Mouse (Mus musculus) olfactory bulb, adult 2 months (tissue): Measurements from ENCODE around the gene Slk. TPM values are rescaled to one million over a fixed set of nuclear protein-coding genes. Genes with fewer than 3 reads are reported as not detected.

ENCODE experiments used
- H3K27ac ChIP-seq: fragments of 200-500 bp; 2 replicates; pipeline ENCODE4 v1.5.1; 2012; ENCODE audit warnings: low read depth, low read length; ENCODE audit not compliant: insufficient read depth
- H3K4me1 ChIP-seq: fragments of 200-500 bp; 2 replicates; pipeline ENCODE4 v1.6.1; 2012; ENCODE audit warnings: low read length; ENCODE audit not compliant: control insufficient read depth, insufficient read depth
- H3K4me3 ChIP-seq: fragments of 200-500 bp; 2 replicates; pipeline ENCODE4 v1.5.1; 2012; ENCODE audit warnings: mild to moderate bottlenecking, low read depth, low read length, moderate library complexity; ENCODE audit not compliant: insufficient read depth
- CTCF ChIP-seq: fragments of 200-500 bp; IDR thresholded peaks from 2 replicates; pipeline ENCODE4 v1.5.1; 2012; ENCODE audit warnings: low read depth, mild to moderate bottlenecking, low read length, moderate library complexity; ENCODE audit not compliant: insufficient read depth
- POLR2A ChIP-seq: fragments of 200-500 bp; IDR thresholded peaks from 2 replicates; pipeline ENCODE4 v1.6.1; 2012; ENCODE audit warnings: mild to moderate bottlenecking, low read depth, low read length, moderate library complexity; ENCODE audit not compliant: insufficient read depth
- WGBS: fragments of 180-500 bp; shearing (Covaris S2); methylation state at CpG from one replicate; pipeline ENCODE4 v1.1.7; 2018; 5-methylcytosine and 5-hydroxymethylcytosine counted together
- polyA plus RNA-seq: library from polyadenylated mRNA; stranded (reverse); fragments of >200 nt; gene quantifications from 2 replicates; pipeline ENCODE4 v1.2.4, GENCODE M21; 2012; ENCODE audit warnings: low replicate concordance; ENCODE audit not compliant: missing spikeins, insufficient read depth, insufficient read length

Slk gene
- polyA plus RNA-seq, 1 experiment, result 165 TPM

DNA sequence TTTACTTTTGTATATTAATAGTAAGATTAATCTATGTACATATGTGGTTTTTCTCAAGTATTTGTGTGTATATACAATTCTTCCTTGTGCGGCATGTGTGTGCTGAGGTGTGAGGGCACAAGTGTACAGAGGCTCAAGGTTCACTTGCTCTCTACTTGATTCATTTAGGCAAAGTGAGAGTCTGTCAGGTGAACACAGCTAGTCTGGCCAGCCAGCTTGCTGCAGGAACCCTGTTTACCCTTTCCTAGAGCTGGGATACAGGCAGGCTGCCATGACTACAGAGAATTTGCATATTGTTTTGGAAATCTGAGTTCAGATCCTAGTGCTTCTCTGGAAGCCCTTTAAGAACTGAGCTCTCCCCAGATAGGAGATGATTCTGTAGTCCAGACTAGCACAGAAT is 7.5 kb downstream of the Slk start:
- no peak for TF ChIP-seq CTCF
- no peak for TF ChIP-seq POLR2A
- no peaks in the 10 kb centered on the region for H3K4me1 ChIP-seq
- no peak overlapping the region for H3K4me3 ChIP-seq
- 96% methylated on average over 1 of the region's 1 CpGs for WGBS
- no peak overlapping the region for H3K27ac ChIP-seq

DNA sequence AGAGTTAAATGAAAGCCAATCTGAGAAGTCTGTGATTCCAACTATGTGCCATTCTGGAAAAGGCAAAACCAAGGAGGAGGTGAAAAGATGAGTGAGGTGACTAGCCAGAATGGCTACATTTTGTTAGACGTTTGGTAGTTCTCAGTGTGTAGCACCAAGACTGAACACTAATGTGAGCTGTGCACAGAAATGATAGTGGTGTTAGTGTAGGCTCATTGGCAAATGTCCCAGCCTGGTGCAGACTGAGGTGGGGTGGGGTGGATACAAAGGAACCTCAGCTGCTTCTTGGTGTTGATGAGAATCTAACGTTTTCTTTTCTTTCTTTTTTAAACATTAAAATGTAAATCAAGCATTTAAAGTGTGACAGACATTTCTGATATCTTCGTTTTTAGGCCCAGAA is 29.0 kb downstream of the Slk start:
- H3K4me3 ChIP-seq, result no peak overlapping the region
- H3K4me1 ChIP-seq, result no peaks in the 10 kb centered on the region
- no peak overlapping the region for H3K27ac ChIP-seq
- 30% methylated on average over 3 of the region's 3 CpGs for WGBS
- TF ChIP-seq CTCF, result no peak
- no peak for TF ChIP-seq POLR2A

GRCm38 (mm10) chr19:47613442-47613841 is 34.0 kb downstream of the Slk start:
- TF ChIP-seq POLR2A (no peak), CTCF (no peak)
- Histone ChIP-seq H3K27ac (no peak overlapping the region), H3K4me3 (no peak overlapping the region), H3K4me1 (no peaks in the 10 kb centered on the region)
- 64% methylated on average over 7 of the region's 7 CpGs for WGBS

DNA sequence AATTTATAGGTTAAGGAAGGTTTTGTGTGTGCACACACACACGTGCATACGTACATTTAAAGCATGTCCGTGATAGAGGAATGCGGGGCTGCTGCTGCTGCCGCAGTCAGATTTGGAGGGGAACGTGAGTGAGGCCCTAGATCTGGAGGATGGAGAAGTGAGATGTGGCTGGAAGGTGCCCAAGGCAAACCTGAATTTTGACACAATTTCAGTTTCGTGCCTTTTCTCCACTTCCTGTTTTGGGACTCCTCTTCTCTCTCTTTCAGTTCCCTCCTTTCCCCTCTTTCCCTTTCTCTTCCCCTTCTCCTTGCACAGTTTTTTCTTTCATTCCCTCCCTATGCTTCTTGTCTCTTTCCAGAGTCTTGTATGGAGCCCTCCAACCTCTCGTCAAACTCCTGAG is 42.0 kb downstream of the Slk start:
- Histone ChIP-seq H3K27ac (no peak overlapping the region), H3K4me3 (no peak overlapping the region), H3K4me1 (0 out of 2 replicates have a peak, but pooled peaks cover 2% of the 10 kb centered on the region)
- WGBS, result 90% methylated on average over 8 of the region's 8 CpGs
- TF ChIP-seq POLR2A (no peak), CTCF (no peak)

GRCm38 (mm10) chr19:47624940-47625711 is 45.6 kb downstream of the Slk start:
- H3K27ac ChIP-seq, result peak overlapping the region; percentile 0; the same call in 1 of the 2 replicates
- 33% methylated on average over 10 of the region's 10 CpGs for WGBS
- TF ChIP-seq CTCF, result no peak
- no peak for TF ChIP-seq POLR2A
- no peak overlapping the region for H3K4me3 ChIP-seq
- peaks cover 7% of the 10 kb centered on the region for H3K4me1 ChIP-seq

DNA sequence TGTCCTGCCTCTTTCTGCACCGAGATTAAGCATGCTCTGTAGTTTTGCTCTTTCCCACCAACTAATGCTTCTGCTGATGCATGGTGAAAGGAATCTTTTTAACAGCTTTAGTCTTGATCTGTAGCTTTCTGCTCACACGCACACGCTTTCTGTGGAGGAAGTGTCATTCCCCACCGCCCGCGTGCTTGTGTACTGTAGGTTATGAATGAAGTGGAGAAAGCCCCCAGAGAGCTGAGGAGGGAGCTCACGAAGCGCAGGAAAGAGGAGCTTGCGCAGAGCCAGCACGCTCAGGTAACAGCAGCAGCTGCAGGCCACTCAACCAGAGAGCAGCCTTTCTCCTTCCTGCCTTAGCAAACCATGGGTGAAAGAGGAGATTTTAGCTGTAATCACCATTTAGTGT is 48.0 kb downstream of the Slk start:
- H3K4me3 ChIP-seq, result no peak overlapping the region
- 69% methylated on average over 10 of the region's 10 CpGs for WGBS
- TF ChIP-seq CTCF (no peak), POLR2A (no peak)
- H3K27ac ChIP-seq, result no peak overlapping the region
- peaks cover 7% of the 10 kb centered on the region for H3K4me1 ChIP-seq

DNA sequence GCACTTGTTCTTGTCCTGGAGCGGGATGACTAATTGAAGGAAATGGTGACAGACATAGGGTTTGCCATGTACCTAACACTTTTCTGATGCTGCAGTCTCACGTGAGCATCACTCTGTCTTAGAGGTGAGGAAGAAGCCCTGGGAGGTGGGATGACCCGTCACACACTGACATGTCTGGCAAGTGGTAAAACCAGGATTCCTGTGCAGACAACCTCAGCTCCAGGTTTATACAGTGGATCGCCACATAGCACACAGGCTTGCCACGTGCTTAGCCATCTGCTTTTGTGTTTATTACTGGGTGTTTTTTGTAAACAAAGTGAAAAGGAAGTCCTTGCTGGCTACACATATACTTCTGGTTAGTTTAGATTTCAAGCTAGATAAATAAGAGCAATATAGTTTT is 49.6 kb downstream of the Slk start:
- WGBS, result 87% methylated on average over 5 of the region's 5 CpGs
- no peak overlapping the region for H3K27ac ChIP-seq
- H3K4me1 ChIP-seq, result peaks cover 5% of the 10 kb centered on the region
- no peak for TF ChIP-seq POLR2A
- no peak for TF ChIP-seq CTCF
- H3K4me3 ChIP-seq, result no peak overlapping the region

DNA sequence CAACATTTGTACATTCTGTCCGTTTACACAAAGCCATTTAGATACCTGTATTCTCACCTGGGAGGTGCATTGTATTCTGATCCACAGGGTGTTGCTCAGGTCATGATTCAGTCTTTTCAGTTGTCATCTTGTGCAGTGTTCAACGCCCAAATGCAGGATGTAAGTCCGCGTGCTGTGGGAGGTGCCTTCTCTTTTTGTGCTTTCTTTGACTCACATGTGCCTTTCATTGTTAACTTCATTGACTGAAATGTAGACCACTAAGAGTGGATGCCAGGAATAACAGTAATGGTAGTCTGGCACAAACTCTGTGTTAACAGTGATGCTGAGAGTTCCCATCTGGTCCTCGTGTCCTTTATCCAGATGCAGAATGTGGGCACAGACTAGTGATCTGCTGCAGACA is 50.9 kb downstream of the Slk start:
- no peak for TF ChIP-seq CTCF
- TF ChIP-seq POLR2A, result no peak
- no peak overlapping the region for H3K27ac ChIP-seq
- peaks cover 5% of the 10 kb centered on the region for H3K4me1 ChIP-seq
- WGBS, result 70% methylated on average over 5 of the region's 5 CpGs
- no peak overlapping the region for H3K4me3 ChIP-seq

DNA sequence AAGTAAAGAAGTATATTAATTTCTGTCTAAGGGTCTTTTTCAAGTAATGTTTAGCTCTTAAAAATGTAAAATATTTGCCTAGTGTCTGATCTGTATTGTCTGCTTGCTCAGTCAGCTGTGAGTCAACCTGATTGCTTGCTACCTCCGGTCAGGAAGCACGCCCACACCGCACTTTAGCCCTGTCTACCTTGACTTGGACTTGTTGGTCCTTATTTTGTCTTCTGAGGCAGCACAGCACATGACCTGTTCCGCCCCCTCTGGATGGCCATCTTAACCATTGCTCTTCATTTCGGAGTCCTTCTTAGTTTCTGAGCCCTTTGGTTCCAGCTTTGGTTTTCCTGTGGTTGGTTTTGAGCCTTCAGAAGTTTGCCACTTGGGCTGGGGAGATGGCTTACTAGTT is 52.3 kb downstream of the Slk start:
- peaks cover 5% of the 10 kb centered on the region for H3K4me1 ChIP-seq
- WGBS, result 92% methylated on average over 5 of the region's 5 CpGs
- TF ChIP-seq CTCF, result no peak
- TF ChIP-seq POLR2A, result no peak
- H3K4me3 ChIP-seq, result no peak overlapping the region
- H3K27ac ChIP-seq, result no peak overlapping the region

DNA sequence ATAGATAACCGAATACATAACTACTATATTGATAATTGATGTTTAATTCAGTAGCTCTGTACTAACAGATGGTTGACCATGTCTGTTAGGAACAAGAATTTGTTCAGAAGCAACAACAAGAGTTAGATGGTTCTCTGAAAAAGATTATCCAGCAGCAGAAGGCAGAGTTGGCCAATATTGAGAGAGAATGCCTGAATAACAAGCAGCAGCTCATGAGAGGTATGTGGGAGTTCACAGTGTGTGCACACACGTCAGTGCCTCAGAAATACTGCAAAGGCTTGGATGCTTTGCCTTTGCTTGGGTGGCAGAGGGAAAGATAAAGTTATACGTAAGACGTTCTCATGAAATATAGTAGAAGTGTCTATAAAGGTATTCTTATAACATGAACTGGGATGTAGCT is 55.9 kb downstream of the Slk start:
- 68% methylated on average over 4 of the region's 4 CpGs for WGBS
- H3K4me3 ChIP-seq, result no peak overlapping the region
- H3K27ac ChIP-seq, result no peak overlapping the region
- H3K4me1 ChIP-seq, result no peaks in the 10 kb centered on the region
- TF ChIP-seq CTCF (no peak), POLR2A (no peak)
